Mouse (Mus musculus) heart, embryonic 13.5 days (tissue): ENCODE results near the gene Cdr2l. TPM values are rescaled to one million over a fixed set of nuclear protein-coding genes. Genes with fewer than 3 reads are reported as not detected.

Experiments used
- ATAC-seq: fragments of 200-750 bp; cut with Nextera tagmentation; 2 replicates; pipeline ENCODE4 v1.8.0; 2017; ENCODE audit warnings: moderate TSS enrichment; ENCODE audit not compliant: insufficient number of reproducible peaks, low FRiP score, low TSS enrichment; ENCODE audit errors: extremely low read depth
- H3K27ac ChIP-seq: fragments of 300-500 bp; sonication (generic); replicated peaks from 2 replicates; pipeline ENCODE4 v1.5.1; 2015; ENCODE audit warnings: moderate library complexity, mild to moderate bottlenecking, inconsistent platforms
- H3K27me3 ChIP-seq: fragments of 300-500 bp; sonication (generic); replicated peaks from 2 replicates; pipeline ENCODE4 v1.6.1; 2015; ENCODE audit warnings: mild to moderate bottlenecking, inconsistent platforms
- H3K36me3 ChIP-seq: fragments of 300-500 bp; sonication (generic); 2 replicates; pipeline ENCODE4 v1.6.1; 2015; ENCODE audit warnings: mild to moderate bottlenecking, inconsistent platforms
- H3K4me1 ChIP-seq: fragments of 300-500 bp; sonication (generic); 2 replicates; pipeline ENCODE4 v1.6.1; 2015; ENCODE audit warnings: inconsistent platforms
- H3K4me2 ChIP-seq: fragments of 300-500 bp; sonication (generic); 2 replicates; pipeline ENCODE4 v1.6.1; 2015; ENCODE audit warnings: inconsistent platforms, mild to moderate bottlenecking, moderate library complexity
- H3K4me3 ChIP-seq: fragments of 300-500 bp; sonication (generic); 2 replicates; pipeline ENCODE4 v1.5.1; 2015; ENCODE audit warnings: moderate library complexity, mild to moderate bottlenecking, inconsistent platforms
- H3K9ac ChIP-seq: fragments of 300-500 bp; sonication (generic); 2 replicates; pipeline ENCODE4 v1.6.1; 2015; ENCODE audit warnings: inconsistent platforms, mild to moderate bottlenecking, moderate library complexity
- H3K9me3 ChIP-seq: fragments of 300-500 bp; sonication (generic); 2 replicates; pipeline ENCODE4 v1.6.1; 2016; ENCODE audit warnings: inconsistent platforms
- WGBS: fragments of 180-500 bp; shearing (Covaris S2); methylation state at CpG from one replicate; pipeline ENCODE4 v1.1.7; 2015; ENCODE audit warnings: mixed read lengths; 5-methylcytosine and 5-hydroxymethylcytosine counted together
- polyA plus RNA-seq: library from polyadenylated mRNA; unstranded; fragments of >200 nt; fragmentation: Nextera tagmentation; extraction: Ambion mirVana; gene quantifications from 2 replicates; pipeline ENCODE4 v1.2.1, GENCODE M21; 2015

Gene Cdr2l
- polyA plus RNA-seq, 1 experiment from 2014 or later: 7.4 TPM

DNA sequence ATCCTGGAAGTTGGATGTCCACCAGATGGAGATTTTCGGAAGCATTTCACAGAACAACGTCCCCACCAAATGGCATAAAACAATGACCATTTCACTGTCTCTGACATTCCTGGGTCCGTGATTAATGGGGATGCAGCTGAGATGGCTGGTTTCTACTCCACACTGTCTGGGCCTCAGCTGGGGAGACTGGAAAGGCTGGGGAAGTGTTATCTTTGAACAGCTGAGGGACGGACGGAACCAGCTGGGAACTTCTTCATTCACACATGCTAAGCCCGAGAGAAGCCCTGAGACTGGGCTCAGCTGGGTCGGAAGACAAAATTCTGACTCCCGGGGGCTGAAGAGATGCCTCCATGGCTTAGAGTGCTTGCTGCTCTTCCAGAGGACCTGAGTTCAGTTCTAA, 10.4 kb upstream of the Cdr2l start:
- Histone ChIP-seq H3K4me2 (no peak overlapping the region), H3K27ac (no peak overlapping the region), H3K9ac (no peak overlapping the region), H3K9me3 (no peaks in the 10 kb centered on the region), H3K36me3 (no peaks in the 10 kb centered on the region), H3K4me1 (peaks cover 31% of the 10 kb centered on the region), H3K4me3 (no peak overlapping the region), H3K27me3 (peaks cover 93% of the 10 kb centered on the region)
- 45% methylated on average over 8 of the region's 8 CpGs for WGBS
- no peak for ATAC-seq

DNA sequence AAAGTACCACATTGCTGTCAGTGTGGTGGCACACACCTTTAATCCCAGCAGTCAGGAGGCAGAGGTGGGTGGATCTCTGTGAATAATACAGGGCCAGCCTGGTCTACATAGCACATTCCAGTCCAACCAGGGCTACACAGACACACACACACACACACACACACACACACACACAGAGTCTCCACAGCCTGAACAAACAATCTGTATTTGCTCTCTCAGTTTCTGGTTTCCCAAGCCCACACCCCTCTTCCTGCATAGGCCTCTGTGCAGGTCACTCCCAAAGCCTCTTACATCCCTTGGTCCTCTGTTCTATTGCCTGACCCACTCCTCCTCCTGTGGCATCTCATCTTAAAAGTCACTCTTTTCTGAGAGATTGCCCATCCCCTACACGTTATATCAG, 9.7 kb upstream of the Cdr2l start:
- peaks cover 90% of the 10 kb centered on the region for H3K27me3 ChIP-seq
- no peak overlapping the region for H3K27ac ChIP-seq
- WGBS: 37% methylated on average over 1 of the region's 1 CpGs
- no peak for ATAC-seq
- H3K9ac ChIP-seq: no peak overlapping the region
- no peaks in the 10 kb centered on the region for H3K36me3 ChIP-seq
- no peaks in the 10 kb centered on the region for H3K9me3 ChIP-seq
- H3K4me2 ChIP-seq: no peak overlapping the region
- H3K4me3 ChIP-seq: no peak overlapping the region
- H3K4me1 ChIP-seq: peaks cover 24% of the 10 kb centered on the region

DNA sequence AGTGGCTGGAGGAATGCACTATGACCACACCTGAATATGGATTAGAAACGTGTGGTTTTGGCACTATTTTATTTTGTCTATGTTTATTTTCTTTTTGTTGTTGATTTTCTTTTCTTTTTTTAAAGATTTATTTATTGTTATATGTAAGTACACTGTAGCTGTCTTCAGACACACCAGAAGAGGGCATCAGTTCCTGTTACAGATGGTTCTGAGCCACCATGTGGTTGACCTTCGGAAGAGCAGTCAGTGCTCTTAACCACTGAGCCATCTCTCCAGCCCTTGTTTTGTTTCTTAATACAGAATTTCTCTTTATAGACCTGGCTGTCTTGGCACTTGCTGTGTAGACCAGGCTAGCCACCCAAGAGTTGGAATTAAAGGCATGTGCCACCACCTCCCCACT, 9.0 kb upstream of the Cdr2l start:
- H3K9me3 ChIP-seq: no peaks in the 10 kb centered on the region
- no peak overlapping the region for H3K4me2 ChIP-seq
- 39% methylated on average over 2 of the region's 2 CpGs for WGBS
- no peak for ATAC-seq
- peaks cover 17% of the 10 kb centered on the region for H3K4me1 ChIP-seq
- no peak overlapping the region for H3K9ac ChIP-seq
- H3K4me3 ChIP-seq: no peak overlapping the region
- peaks cover 85% of the 10 kb centered on the region for H3K27me3 ChIP-seq
- no peak overlapping the region for H3K27ac ChIP-seq
- no peaks in the 10 kb centered on the region for H3K36me3 ChIP-seq

DNA sequence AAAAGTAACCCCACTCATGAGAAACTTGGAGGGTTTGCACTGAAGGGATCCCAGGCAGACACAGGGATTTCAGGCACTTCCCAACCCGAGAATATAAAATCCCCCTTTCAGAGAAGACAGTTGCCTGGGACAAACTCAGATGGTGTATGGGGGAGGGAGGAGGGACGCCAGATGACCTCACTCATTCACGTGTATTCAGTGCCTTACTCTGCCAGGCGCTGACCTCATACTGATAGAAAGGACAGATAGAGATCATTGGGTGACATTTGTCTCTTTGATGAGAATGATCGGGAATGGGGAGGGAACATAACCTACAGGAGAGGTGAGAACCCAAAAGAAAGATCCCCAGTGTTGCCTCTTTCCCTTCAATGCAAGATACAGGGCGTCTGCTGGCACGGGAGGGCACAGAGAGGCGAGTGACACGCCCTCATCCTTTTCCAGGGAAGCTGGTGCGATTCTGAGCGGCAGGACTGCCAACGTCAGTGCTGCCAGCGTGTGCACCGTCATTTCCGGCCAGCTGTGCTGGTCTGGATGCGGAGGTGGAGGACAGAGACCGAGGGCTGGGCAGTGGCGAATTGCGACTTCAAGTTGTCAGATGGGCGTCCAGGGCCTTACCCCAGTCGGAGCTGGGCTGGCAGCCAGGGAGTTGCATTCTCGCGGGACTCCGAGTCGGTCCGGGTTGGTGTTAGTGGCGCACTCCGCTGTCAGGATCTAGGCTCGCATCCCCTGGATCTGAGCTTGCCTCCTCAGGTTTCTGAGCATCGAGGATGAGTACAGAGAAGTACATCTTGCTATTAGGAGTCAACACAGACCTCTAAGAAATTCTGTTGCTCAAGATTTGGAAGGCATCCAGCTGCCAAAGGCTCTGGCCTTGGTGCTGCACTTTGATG, 7.7 kb upstream of the Cdr2l start:
- Histone ChIP-seq H3K4me3 (peak overlapping the region; percentile 49), H3K9ac (peak overlapping the region; percentile 76), H3K4me1 (peaks cover 16% of the 10 kb centered on the region), H3K27ac (no peak overlapping the region; the same call in 1 of the 2 replicates), H3K27me3 (peaks cover 74% of the 10 kb centered on the region), H3K9me3 (no peaks in the 10 kb centered on the region; the same call in 1 of the 2 replicates), H3K36me3 (no peaks in the 10 kb centered on the region), H3K4me2 (peak overlapping the region; percentile 82)
- ATAC-seq: no peak; the same call in 1 of the 2 replicates
- WGBS: 2% methylated on average over 30 of the region's 30 CpGs

DNA sequence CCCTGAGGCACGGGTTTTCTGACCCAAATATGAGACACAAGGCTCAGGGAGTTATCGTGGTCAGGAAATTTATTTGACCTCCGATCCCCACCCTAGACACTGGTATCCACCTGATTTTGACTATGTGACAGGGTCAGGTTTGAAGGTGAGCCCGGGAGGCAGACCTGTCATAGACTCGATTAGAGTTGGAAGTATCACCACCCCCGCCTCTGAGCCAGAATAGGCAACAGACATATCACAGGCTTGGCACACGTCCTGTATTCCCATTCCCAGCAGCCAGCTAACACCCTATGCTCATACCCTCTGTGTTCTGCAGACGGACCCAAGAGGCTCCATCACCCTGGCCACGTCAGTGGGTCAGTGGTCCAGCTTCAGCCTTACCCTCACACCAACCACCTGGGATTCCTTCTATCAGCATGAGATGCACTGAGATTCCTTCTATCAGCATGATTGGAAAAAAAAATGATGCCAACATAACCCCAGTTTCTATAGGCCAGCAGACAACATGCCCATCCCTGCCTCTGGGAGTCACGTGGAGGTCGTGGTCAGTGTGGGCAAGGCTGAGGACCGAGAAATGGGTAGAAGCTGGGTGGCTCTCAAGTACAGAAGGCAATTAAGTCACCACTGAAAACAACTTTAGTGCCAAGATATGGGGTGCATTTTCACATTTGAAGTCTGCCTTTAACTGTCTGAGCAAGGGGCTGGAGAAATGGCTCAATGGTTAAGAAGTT, 6.9 kb upstream of the Cdr2l start:
- Histone ChIP-seq H3K9me3 (no peaks in the 10 kb centered on the region; the same call in 1 of the 2 replicates), H3K4me2 (peak overlapping the region; percentile 82), H3K27ac (no peak overlapping the region; the same call in 1 of the 2 replicates), H3K27me3 (peaks cover 66% of the 10 kb centered on the region), H3K36me3 (no peaks in the 10 kb centered on the region), H3K4me3 (peak overlapping the region; percentile 49), H3K4me1 (peaks cover 16% of the 10 kb centered on the region), H3K9ac (peak overlapping the region; percentile 76)
- no peak for ATAC-seq
- WGBS: 51% methylated on average over 12 of the region's 12 CpGs

DNA sequence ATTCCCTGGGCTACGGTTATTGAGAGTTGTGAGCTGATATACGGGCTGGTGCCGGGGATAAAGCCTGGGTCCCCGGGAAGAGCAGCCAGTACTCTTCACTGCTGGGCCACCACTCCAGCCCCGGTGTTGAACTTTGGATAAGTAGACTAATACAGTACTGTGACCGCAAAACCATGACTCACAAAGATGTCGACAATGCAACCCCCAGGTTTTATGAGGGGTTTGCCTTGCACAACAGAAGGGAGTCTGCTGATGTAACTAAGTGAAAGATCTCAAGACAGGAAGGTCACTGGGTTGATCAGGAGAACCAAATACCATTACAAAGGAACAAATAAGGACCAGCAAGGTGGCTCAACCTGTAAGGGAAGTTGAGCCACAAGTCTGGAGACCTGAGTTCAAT, 5.0 kb upstream of the Cdr2l start:
- no peak overlapping the region for H3K9ac ChIP-seq
- H3K27me3 ChIP-seq: peaks cover 48% of the 10 kb centered on the region
- no peak overlapping the region for H3K27ac ChIP-seq
- ATAC-seq: no peak
- no peak overlapping the region for H3K4me2 ChIP-seq
- H3K4me1 ChIP-seq: peaks cover 21% of the 10 kb centered on the region
- H3K9me3 ChIP-seq: no peaks in the 10 kb centered on the region; the same call in 1 of the 2 replicates
- no peaks in the 10 kb centered on the region for H3K36me3 ChIP-seq
- no peak overlapping the region for H3K4me3 ChIP-seq
- WGBS: 57% methylated on average over 7 of the region's 7 CpGs

DNA sequence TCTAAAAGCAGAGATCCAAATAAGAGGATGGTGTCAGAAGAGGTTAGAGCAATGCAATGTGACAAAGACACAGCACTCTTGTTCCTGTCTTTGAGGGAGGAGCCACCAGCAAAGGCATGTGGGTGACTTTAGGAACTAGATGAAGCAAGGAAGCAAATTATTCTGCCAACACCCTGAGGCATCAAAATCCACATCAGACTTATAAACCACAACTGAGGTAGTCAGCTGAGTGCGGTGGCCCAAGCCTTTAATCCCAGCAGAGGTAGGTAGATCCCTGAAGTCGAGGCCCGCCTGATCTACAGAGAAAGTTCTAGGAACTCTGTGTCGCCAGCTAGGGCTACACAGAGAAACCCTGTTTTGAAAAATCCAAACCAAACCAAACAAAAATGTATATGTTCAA, 4.5 kb upstream of the Cdr2l start:
- Histone ChIP-seq H3K36me3 (no peaks in the 10 kb centered on the region), H3K27ac (no peak overlapping the region), H3K4me2 (no peak overlapping the region), H3K4me1 (peaks cover 21% of the 10 kb centered on the region), H3K4me3 (no peak overlapping the region), H3K9me3 (no peaks in the 10 kb centered on the region; the same call in 1 of the 2 replicates), H3K9ac (no peak overlapping the region), H3K27me3 (peaks cover 43% of the 10 kb centered on the region)
- no peak for ATAC-seq
- WGBS: 78% methylated on average over 4 of the region's 4 CpGs

DNA sequence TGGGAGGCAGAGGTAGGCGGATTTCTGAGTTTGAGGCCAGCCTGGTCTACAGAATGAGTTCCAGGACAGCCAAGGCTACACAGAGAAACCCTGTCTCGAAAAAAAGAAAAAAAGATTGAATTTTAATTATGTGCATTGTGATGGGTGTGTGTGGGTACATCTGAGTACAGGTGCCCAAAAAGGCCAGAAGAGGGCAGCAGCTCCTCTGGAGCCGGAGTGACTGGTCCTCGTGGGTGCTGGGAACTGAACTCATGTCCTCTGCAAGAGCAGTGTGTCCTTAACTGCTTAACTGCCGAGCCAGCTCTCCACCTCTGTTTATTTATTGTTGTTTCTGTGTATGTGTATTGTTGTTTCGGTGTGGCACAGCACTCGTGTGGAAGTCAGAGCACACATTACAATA, 3.9 kb upstream of the Cdr2l start:
- Histone ChIP-seq H3K4me2 (no peak overlapping the region), H3K4me1 (peaks cover 27% of the 10 kb centered on the region), H3K9ac (no peak overlapping the region), H3K27ac (no peak overlapping the region), H3K9me3 (no peaks in the 10 kb centered on the region; the same call in 1 of the 2 replicates), H3K27me3 (peaks cover 43% of the 10 kb centered on the region), H3K4me3 (no peak overlapping the region), H3K36me3 (no peaks in the 10 kb centered on the region)
- WGBS: 75% methylated on average over 7 of the region's 7 CpGs
- no peak for ATAC-seq

DNA sequence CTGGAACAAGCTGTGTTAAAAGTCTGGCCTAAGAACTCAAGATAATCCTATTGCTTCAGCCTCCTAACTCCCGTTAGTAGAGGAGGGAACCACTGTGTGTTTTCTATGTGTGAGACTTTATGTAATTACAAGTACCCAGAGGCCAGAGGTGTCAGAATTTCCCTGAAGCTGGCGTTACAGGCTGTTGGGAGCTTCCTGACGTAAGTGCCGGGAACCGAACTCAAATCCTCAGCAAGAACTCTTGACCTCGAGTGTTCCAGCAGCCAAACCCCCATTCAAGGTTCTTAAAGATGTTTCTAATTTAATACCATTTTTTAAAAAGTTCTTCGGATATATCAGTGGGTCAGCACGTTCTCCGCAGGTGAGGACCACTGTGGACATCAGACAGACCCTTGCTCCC, 440 bp upstream of the Cdr2l start:
- Histone ChIP-seq H3K9me3 (no peaks in the 10 kb centered on the region; the same call in 1 of the 2 replicates), H3K27ac (peak overlapping the region; percentile 29; the same call in 1 of the 2 replicates), H3K9ac (peak overlapping the region; percentile 63; the same call in 1 of the 2 replicates), H3K4me2 (peak overlapping the region; percentile 83), H3K27me3 (peaks cover 34% of the 10 kb centered on the region), H3K4me1 (peaks cover 33% of the 10 kb centered on the region), H3K4me3 (peak overlapping the region; percentile 72), H3K36me3 (no peaks in the 10 kb centered on the region)
- 13% methylated on average over 9 of the region's 9 CpGs for WGBS
- ATAC-seq: no peak

DNA sequence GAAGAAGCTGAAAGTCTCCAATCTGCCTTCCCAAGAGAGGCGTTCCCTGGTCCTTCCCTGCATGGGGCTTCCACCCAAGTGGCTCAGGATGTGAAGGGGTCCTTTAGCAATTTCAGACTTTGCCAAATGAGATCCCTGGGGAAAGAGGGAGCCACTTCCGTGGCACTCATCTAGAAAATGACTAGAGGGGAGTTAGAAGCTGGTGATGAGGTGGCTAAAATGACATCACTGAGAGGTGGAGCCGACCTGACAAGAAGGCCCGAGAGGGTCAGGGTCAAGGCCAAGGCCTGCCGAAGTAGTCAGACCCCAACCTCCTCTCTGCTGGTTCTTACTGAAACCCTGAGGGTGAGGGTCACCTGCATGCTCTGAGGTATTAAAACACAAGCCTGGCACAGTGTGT, 1.2 kb downstream of the Cdr2l start:
- Histone ChIP-seq H3K4me2 (peak overlapping the region; percentile 83), H3K36me3 (no peaks in the 10 kb centered on the region), H3K27me3 (peaks cover 28% of the 10 kb centered on the region), H3K4me3 (peak overlapping the region; percentile 72), H3K9me3 (no peaks in the 10 kb centered on the region; the same call in 1 of the 2 replicates), H3K27ac (0 out of 2 replicates have a peak overlapping the region, but pooled peaks have one; percentile 50), H3K9ac (peak overlapping the region; percentile 89), H3K4me1 (peaks cover 33% of the 10 kb centered on the region)
- 23% methylated on average over 5 of the region's 5 CpGs for WGBS
- ATAC-seq: no peak

DNA sequence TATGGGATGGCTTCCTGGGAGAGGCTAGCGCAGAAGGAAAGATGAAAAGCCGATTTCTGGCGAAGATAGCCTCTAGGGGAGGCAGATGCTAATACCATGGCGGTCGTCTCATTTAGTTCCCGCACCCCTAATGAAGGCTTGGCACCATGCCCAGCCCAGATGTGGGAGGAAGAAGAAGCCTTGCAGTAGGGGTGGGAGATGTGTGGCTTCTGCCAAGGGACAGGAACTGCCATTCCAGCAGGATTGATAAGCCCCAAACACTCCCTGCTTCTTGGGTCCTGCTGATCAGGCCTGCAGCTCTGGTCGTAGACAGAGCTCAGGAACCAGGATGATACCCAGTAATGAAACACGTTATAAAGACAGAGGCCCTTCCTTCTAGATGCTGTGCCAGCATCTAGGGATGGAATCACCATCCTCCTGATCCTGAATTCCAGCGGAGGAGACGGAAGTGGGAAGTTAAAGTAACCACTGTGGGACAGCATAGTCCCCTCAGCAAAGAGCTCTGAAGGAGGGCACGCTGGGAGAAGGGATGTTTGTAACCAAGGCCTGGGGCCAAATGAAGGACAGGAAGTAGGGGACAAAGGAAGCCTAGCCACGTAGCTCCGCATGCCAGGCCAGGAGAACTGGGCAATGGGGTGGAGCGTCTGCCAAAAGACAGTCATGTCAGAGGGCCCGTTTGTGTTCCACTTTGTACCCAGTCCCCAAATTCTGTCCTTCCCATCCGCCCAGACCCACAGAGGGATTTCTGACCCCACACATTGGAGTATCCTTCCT, 2.2 kb downstream of the Cdr2l start:
- peak overlapping the region; percentile 50 for H3K27ac ChIP-seq
- peaks cover 28% of the 10 kb centered on the region for H3K27me3 ChIP-seq
- peak overlapping the region; percentile 72 for H3K4me3 ChIP-seq
- ATAC-seq: no peak
- no peaks in the 10 kb centered on the region for H3K9me3 ChIP-seq
- 45% methylated on average over 16 of the region's 16 CpGs for WGBS
- H3K36me3 ChIP-seq: no peaks in the 10 kb centered on the region
- H3K9ac ChIP-seq: peak overlapping the region; percentile 89
- peaks cover 33% of the 10 kb centered on the region for H3K4me1 ChIP-seq
- peak overlapping the region; percentile 83 for H3K4me2 ChIP-seq
